Mouse (Mus musculus) WW6 (cell line): ENCODE measurements around the gene Gm47996.

Experiments
- DNase-seq: peaks from one replicate; pipeline ENCODE4 v3.0.0-alpha.2; 2013; ENCODE audit warnings: low read depth, low spot score

The Gm47996 gene

GRCm38 (mm10) chr1:151245165-151245564 is 35.2 kb downstream of the Gm47996 start:
- DNase-seq: no peak

- no peak for DNase-seq
Observed at GRCm38 (mm10) chr1:151245846-151246245, 35.9 kb downstream of the Gm47996 start.

DNA sequence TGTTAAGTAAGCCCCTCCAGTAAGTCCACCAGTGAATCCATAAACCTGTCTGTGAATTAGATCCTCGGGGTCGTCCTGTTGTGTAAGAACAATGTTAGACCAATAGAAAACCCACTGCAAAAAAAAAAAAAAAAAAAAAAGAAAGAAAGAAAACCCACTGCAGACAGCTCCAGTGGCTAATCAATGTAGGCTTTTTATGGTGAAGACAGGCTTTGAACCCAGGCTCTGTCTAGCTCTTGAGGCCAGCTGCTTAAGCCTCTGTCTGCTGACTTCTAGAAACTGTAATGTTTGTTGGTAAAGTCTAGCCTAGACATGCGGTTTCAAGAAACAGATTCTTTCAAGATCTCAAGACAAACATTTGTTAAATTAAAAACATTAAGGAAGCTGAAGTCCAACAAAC is 40.2 kb downstream of the Gm47996 start:
- no peak for DNase-seq

GRCm38 (mm10) chr1:151250529-151251193 is 40.7 kb downstream of the Gm47996 start:
- DNase-seq: no peak

- no peak for DNase-seq
Observed at GRCm38 (mm10) chr1:151251194-151252010, 41.5 kb downstream of the Gm47996 start.

DNA sequence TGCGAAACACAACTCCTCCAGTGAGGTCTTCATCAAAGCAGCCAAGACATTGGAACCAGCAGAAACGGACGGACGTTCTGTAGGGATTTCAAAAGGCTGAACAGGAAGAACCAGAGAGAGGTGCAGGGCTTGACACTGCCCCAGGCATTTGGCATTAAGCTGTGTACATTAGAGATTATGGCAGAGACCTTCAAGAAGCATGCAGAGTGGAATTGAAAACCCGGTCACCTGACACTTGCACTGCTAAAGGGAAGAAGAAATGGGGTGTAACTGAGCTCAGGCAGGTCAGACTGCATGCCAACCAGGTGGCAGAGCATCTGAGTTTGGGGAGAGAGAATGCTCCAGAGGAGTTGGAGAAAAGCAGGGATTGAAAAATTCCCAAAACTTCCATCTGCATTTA is 45.5 kb downstream of the Gm47996 start:
- no peak for DNase-seq

GRCm38 (mm10) chr1:151258090-151258954 is 48.4 kb downstream of the Gm47996 start:
- DNase-seq: no peak

DNA sequence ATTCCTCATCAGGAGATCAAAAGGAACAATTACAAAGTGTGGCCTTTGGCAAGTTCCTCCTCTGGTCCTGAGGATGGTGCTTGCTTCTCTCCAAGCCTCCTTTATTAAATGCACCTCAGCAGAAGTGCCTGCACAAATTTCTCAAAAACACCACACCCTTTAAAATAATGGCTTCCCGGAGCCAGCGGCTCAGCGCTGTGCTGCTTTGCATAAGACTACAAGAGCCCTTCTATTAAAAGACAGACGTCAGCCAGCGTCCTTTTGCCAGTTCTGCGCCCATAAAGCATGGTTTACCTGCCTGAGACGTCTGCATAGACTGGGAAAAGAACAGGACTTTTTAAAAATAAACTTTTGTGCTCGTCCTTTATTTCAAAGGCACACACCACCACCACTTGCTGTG is 49.1 kb downstream of the Gm47996 start:
- DNase-seq: no peak
